Mouse (Mus musculus) left cerebral cortex, adult 11 months (tissue): Measurements from ENCODE around the gene Gm49361.
"Not testable (repeated sequence)": the region's sequence is repeated elsewhere in the genome, so short reads cannot be mapped to it uniquely, and the experiment has no call there.

Source experiments
- DNase-seq: peaks from one replicate; pipeline ENCODE4 v3.0.0; 2022; ENCODE audit warnings: low spot score

Gm49361 gene

DNA sequence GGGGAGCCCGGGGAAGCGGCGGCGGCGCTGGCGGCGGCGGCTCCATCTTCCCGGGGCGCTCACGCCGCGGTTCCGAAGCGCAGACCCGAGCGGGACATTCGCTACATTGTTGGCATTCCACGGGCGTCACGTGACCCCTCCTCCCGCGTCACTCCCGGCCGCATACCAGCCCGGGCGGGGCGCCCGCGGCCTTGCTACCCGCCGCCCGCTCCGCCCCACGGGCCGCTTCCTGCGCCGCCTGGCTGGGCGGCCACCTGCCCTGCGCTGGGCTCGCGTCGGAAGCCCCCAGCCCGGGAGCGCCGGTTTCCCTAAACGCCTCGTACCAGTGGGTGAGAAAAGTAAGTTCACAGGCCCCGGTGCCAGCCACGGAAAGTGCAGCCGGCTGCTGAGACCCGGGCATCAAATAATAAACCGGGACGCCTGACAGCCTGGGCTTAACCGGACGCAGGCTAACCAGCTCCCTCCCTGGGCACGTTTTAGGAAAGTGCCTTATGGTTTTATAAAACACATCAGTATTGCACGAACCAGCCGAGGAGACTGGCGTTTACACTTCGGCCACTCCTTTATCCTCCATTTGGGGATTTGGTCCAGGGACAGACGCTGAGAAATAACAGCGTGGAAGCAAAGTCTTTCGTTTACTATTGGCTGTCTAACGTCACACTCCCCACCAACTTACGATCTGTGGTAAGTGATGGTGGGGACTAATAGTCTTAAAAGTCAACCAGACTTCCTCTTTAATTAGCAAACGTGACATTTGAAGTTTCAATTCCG lies at the start of gene Gm49361:
Gene Gm49361, minus strand, starts transcription at position 103 of the 771 bp plus-strand sequence.
- DNase-seq = peak; percentile 70

DNA sequence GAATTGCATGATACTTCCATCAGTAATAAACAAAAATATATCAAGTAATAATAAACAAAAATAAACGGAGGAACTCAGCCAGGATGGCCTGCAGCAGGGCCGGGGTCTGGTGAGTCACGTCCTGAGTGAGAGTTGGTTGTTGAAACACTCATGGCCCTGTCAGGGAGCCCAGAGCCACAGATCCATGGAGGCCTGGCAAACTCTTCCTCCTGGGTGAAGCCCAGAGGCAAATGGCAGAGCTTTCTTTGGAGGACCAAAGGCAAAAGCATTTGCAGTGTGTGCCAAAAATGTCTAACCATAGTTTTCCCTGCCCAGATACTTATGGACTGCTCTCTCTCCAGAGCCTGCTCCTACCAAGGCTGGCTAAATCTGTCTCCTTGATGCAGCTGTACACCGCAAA lies 45.3 kb upstream of the Gm49361 start:
- no peak for DNase-seq

DNA sequence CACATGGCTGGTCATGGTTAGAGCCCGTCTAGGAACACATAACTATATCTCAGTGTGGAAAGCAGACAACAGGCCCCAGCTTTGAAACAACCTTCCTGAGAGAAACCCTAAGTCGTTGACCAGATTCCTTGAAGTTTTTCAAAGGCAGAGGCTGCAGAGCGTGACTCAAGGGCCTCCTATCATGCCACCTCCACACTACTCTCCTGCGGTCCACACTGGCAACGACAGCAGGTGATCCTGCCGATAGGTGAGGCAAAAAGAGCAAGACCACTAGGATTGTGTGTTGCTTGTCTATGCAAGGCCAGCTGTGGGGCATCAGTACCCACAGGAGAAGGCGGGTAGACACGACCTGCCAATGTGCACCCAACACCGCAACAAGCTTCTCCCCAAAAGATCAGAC lies 43.9 kb upstream of the Gm49361 start:
- no peak for DNase-seq

DNA sequence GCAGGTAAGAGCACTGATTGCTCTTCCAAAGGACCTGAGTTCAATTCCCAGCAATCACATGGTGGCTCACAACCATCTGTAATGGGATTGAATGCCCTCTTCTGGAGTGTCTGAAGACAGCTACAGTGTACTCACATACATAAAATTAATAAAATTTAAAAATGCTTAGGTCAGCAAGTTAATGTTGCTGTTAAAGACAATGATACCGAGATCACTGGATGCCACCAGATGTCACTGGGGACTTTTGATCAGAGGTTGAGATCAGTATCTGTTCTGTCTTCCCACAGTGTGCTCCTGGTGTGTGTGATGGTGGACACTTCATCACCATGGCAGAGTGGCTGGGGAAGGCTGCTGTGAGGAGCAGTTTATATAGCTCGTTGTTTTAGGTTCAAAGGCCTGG lies 43.4 kb upstream of the Gm49361 start:
- no peak for DNase-seq

- no peak for DNase-seq
Measured at GRCm38 (mm10) chr14:57787406-57787805, 41.5 kb upstream of the Gm49361 start.

DNA sequence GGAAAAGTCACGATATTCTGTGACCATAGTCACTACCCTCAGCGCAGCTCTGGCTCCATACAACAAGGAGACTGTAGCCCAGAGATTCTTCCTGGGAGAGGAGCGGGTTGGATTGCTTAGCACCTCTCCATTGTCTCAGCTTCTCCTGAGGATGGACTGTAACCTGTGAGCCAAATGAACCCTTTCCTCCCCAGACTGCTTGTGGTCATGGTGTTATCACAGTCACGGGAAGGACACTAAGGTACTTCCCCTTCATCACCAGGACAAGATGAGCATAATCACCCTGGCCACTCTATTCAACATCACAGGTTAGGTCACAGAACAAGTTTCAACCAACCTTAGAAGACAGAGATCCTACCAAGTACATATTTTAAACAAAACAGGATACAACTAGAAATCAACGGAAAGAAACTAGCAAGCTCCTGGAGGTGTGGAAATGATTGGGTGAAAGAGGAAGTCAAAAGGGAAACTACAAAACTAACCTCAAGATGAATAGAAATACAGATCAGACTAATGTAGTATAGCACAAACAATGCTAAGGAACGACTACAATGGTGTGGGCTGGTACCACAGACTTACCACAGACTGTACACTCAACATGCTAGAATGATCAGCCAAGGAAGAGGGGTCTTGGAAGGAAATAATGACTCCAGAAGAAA lies 26.4 kb upstream of the Gm49361 start:
- DNase-seq = no peak

GRCm38 (mm10) chr14:57769102-57769501 lies 23.2 kb upstream of the Gm49361 start:
- no peak for DNase-seq

DNA sequence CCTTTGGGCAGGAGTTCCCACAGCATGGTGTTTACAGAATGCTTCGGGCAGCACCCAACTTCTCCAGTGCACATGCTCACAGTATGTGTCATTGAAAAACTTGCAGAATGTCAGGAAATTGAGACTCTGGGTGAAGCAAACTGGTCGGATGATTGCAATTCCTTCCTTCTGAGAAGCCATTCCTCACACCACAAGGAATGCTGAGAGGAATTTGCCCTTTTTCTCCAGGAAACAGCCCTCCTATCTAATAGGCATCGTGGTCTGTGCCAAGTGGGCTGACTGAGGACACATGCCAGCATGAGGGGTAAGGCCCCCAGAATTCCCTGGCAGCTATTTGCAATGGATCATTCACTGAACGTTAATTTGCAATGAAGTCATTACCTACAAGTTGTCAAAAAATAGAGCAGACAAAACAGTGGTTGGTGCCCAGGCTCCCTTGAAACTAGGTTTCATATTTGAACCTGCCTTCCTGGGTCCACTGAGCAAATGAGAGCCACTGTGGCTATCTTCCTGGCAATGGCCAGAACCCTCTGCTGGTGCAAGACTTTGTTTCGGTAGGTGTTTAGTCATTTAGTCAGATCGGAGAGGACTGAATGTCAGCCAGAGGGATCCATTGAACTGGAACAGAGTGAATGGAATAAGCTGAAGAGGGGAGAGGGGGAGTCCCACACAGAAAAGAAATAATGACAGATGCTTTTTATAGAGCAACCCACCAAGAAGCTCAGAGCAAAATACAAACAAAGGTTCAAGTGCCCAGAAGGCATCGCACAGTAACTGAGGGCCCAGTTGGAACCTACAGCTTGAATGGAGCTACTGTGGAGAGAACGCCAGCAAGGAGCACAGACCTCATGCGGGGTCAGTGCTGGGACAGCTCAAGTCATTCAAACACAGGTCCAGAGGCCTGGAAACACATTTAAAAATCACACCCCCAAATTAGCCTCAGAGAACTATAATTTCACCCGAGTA lies 14.8 kb upstream of the Gm49361 start:
- DNase-seq = no peak

- DNase-seq = no peak
Measured at GRCm38 (mm10) chr14:57758237-57758636, 12.3 kb upstream of the Gm49361 start, which contains the start of gene Lats2. Lats2 (minus strand) TSS chr14:57758388.

GRCm38 (mm10) chr14:57756094-57756493 lies 10.2 kb upstream of the Gm49361 start:
- no peak for DNase-seq

- no peak for DNase-seq
Measured at GRCm38 (mm10) chr14:57755661-57756060, 9.8 kb upstream of the Gm49361 start.

- no peak for DNase-seq
Measured at GRCm38 (mm10) chr14:57753351-57753992, 7.6 kb upstream of the Gm49361 start.

- not testable (repeated sequence) for DNase-seq
Measured at GRCm38 (mm10) chr14:57751006-57751405, 5.1 kb upstream of the Gm49361 start.

DNA sequence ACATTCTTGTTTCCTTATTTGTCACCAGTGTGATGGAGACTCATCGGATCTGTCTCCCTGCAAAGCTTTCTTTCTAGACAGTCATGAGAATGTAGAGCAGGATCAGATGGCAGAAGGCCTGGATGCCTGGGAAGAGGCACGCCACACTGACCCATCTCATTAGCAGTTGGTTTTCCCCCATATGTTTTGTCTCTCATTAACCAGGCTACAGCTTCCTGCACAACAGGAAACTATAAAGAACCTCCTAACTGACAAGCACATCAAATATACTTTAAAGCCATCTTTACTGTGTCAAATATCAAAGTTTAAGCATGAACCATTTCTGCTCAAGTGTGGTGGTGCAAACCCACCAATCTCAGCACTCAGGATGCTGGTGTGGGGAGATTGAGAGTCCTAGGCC lies 3.6 kb upstream of the Gm49361 start:
- DNase-seq = no peak

DNA sequence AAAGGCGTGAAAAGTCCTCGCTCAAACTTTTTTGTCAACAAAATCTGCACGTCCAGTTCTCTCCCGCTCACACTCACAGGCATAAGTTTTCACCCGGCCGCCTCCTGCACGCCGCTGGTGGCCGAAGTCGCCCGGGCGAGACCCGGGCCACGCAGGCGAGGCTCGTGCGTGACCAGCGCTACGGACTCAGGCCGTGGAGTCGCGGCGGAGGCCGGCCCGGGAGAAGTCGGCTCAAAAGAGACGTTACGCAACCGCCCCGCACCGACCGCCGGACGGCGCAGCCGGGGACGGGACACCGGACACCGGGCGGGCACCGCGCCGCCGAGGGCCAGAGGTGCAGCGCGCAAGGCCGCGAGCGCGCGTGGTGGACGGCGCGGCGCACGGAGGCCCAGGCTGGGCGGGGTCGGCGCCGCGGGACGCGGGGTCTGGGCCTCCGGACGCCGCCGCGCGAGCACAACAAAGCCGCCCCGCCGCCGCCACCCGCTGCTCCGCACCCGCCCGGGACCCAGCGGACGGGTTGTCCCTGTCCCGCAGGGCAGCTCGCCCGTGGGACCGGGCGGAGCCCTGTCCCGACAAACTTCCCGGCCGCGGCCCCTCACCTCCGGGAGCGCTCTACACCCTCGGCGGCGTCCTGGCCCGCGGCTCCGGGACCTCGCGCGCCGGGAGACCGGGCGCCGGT lies 473 bp downstream of the Gm49361 start:
- DNase-seq = no peak

DNA sequence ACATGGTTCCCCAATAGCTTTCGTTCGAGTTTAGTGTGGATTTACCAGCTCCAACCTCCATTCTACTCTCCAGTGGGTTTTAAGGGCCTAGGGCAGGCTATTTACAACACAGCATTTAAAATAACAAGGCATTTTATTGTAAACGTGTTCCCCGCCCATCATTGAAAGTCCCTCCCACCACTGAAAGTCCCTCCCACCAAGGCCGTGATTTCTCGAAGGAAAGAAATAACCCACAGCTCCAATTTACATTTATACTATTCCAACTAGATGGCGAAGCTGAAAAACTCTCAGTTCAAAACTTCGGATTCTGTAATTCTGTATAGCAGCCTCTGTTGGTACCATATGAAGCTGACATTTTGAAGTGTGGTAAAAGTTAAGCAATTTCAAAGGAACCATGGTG lies 1.4 kb downstream of the Gm49361 start:
- DNase-seq = no peak

DNA sequence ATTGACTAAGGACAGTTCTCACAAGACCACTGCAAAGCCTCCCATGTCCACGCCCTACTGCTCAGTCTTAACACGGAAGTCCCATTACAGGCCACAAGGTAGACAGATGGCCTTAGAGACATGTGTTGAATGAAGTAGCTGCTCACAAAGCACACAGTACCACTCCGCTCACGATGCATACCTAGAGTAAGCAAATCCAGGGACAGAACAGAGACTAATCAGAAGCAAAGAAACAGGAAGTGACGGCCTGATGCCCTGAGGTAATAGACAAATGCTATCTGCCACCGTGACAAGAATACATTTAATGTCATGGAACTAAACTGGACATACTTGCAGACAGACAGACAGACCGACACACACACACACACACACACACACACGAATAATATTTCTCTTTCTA lies 5.3 kb downstream of the Gm49361 start:
- DNase-seq = no peak

DNA sequence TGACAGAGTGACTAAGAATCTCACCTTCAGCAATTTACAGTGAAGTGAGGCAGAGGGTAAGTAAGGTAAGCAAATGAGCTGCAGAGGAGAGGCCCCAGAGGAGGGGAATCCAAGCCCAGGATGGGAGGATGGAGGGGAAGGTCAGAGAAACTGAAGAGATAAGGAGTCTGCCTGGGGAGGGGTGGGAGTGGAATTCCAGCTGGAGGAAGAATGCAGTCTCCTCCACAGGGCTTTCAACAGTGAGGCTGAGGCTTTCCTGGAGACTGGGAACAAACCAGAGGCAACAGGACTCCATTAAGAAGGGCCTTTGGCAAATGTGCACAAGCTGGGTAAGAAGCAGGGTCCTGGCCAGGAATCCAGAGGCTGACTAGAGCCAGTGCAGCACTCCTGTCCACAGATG lies 8.8 kb downstream of the Gm49361 start:
- DNase-seq = no peak

DNA sequence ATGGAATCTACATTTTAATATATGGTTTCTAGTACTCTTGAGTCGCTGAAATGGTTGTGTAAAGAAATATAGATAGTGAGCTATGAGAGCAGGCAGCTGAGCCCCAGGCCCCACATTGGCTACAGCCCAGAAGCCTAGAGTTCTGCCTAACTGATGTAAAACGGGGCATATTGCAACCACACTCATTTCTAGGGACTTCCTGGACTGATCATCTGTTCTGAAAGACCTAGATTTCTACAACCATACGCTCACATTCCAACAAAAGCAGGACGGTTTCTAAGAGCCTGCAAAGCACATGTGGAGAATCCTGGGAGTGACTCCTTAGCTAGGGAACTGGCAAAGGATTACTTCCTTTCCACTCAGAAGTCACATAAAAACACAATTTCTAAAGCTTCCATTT lies 9.8 kb downstream of the Gm49361 start:
- no peak for DNase-seq

DNA sequence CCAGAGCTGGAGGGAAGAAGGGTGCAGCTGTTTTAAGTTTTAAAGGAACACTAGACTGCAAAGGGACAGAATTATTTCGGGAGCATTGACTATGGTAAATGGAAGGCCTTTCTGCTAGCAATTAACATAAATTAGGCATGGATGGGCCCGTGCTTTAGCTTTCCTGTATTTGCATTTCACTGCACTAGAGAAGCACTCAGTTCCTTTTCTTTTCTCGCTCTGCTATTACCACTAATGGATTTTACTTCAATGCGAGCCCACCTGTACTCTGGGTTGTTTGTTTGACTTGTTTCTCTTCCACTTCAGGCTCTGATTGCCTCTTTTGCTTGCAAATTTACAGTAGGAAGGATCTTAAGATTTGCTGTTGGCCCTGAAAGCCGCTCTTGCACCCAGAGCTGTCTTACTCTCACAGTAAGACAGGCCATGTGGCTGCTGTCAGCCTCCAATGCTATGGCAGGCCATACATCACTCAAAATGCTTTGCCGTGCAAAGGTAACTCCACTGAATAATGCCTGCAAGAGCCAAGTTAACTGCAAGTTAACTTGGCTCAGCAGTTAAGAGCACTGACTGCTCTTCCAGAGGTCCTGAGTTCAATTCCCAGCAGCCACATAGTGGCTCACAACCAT lies 13.1 kb downstream of the Gm49361 start:
- DNase-seq = no peak

GRCm38 (mm10) chr14:57730527-57730926 lies 15.4 kb downstream of the Gm49361 start:
- no peak for DNase-seq
